Mouse (Mus musculus) midbrain, embryonic 14.5 days (tissue): Measurements from ENCODE around the gene Gm13290. TPM values are rescaled to one million over a fixed set of nuclear protein-coding genes. Genes with fewer than 3 reads are reported as not detected.
A peak's percentile ranks its signal among the peaks of the same experiment; 100 is the strongest.
"Not testable (repeated sequence)": the region's sequence is repeated elsewhere in the genome, so short reads cannot be mapped to it uniquely, and the experiment has no call there.

Experiments
- ATAC-seq: fragments of 200-750 bp; cut with Nextera tagmentation; 2 replicates; pipeline ENCODE4 v1.8.0; 2017; ENCODE audit warnings: moderate number of reproducible peaks, moderate library complexity; ENCODE audit not compliant: low FRiP score, low TSS enrichment
- DNase-seq: peaks from one replicate; pipeline ENCODE4 v3.0.0-alpha.2; 2015
- H3K27ac ChIP-seq: fragments of 300-500 bp; sonication (generic); replicated peaks from 2 replicates; pipeline ENCODE4 v1.5.1; 2014; ENCODE audit warnings: mild to moderate bottlenecking, low read depth, low read length, moderate library complexity
- H3K27me3 ChIP-seq: fragments of 300-500 bp; sonication (generic); 2 replicates; pipeline ENCODE4 v1.6.1; 2014; ENCODE audit warnings: low read length, control low read depth, mixed read lengths; ENCODE audit not compliant: control insufficient read depth, insufficient read depth
- H3K36me3 ChIP-seq: fragments of 300-500 bp; sonication (generic); 2 replicates; pipeline ENCODE4 v1.6.1; 2014; ENCODE audit warnings: low read length, control low read depth; ENCODE audit not compliant: control insufficient read depth, insufficient read depth
- H3K4me1 ChIP-seq: fragments of 300-500 bp; sonication (generic); 2 replicates; pipeline ENCODE4 v1.6.1; 2014; ENCODE audit warnings: mild to moderate bottlenecking, antibody characterized with exemption, low read length, control low read depth; ENCODE audit not compliant: control insufficient read depth, insufficient read depth
- H3K4me2 ChIP-seq: fragments of 300-500 bp; sonication (generic); 2 replicates; pipeline ENCODE4 v1.6.1; 2014; ENCODE audit warnings: mild to moderate bottlenecking, low read length, moderate library complexity
- H3K4me3 ChIP-seq: fragments of 300-500 bp; sonication (generic); replicated peaks from 2 replicates; pipeline ENCODE4 v1.5.1; 2014; ENCODE audit warnings: low read depth, low read length
- H3K9ac ChIP-seq: fragments of 300-500 bp; sonication (generic); replicated peaks from 2 replicates; pipeline ENCODE4 v1.6.1; 2014; ENCODE audit warnings: mild to moderate bottlenecking, low read length, moderate library complexity
- H3K9me3 ChIP-seq: fragments of 300-500 bp; sonication (generic); 2 replicates; pipeline ENCODE4 v1.6.1; 2016; ENCODE audit warnings: low read length, control low read depth, mixed read lengths; ENCODE audit not compliant: control insufficient read depth
- WGBS: fragments of 180-500 bp; shearing (Covaris S2); extraction: QIAGEN DNeasy Blood & Tissue Kit; methylation state at CpG from one replicate; pipeline ENCODE4 v1.1.7; 2014; 5-methylcytosine and 5-hydroxymethylcytosine counted together
- polyA plus RNA-seq: library from polyadenylated mRNA; unstranded; fragments of >200 nt; fragmentation: Nextera tagmentation; extraction: Ambion mirVana; gene quantifications from 2 replicates; pipeline ENCODE4 v1.2.1, GENCODE M21; 2014

The Gm13290 gene
- polyA plus RNA-seq, 1 experiment from 2014 or later: not detected

DNA sequence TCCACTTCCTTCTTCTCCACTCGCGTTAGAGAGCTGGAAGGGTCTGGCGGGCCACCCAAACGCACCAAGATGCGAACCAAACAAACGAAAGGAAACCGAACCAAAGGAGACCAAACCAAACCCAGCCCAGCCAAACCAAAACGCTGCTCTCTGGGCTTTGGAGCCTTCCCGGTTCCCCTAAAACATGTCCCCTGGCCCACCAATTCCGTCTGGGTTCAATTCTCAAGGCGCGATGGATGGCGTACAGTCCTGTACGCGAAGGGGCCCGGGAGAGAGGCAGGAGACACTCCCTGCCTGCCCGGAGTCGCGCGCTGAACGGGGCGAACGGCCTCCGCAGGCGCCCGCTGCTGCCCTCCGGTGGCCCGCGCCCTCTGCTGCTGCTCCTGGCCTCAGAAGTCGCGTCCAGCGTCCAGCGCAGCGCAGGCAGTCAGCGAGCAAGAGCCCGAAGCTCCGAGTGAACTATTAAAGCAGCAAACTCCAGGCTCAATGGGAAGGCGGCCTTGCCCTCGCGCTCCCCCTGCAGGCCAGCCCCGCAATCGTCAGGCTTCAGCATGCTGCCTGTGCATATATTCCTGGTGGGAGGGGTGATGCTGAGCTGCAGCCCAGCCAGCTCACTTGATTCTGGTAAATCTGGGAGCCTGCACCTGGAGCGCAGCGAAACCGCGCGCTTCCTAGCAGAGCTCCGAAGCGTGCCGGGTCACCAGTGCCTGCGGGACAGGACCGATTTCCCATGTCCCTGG, 20.5 kb downstream of the Gm13290 start, which contains the start of gene Gm13275:
Gene Gm13275 (plus strand): TSS at position 552 of the 740 bp plus-strand sequence.
- H3K27me3 ChIP-seq, H3K4me2 ChIP-seq, DNase-seq, H3K9ac ChIP-seq, ATAC-seq, H3K9me3 ChIP-seq, H3K4me1 ChIP-seq, H3K36me3 ChIP-seq, H3K27ac ChIP-seq, H3K4me3 ChIP-seq: not testable (repeated sequence)
- WGBS: 0% methylated on average over 10 of the region's 52 CpGs

DNA sequence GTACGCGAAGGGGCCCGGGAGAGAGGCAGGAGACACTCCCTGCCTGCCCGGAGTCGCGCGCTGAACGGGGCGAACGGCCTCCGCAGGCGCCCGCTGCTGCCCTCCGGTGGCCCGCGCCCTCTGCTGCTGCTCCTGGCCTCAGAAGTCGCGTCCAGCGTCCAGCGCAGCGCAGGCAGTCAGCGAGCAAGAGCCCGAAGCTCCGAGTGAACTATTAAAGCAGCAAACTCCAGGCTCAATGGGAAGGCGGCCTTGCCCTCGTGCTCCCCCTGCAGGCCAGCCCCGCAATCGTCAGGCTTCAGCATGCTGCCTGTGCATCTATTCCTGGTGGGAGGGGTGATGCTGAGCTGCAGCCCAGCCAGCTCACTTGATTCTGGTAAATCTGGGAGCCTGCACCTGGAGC, 23.5 kb downstream of the Gm13290 start, which contains the start of gene Gm13279:
Gene Gm13279 (plus strand): TSS at position 301 of the 400 bp plus-strand sequence.
- H3K36me3 ChIP-seq, H3K9me3 ChIP-seq, ATAC-seq, H3K9ac ChIP-seq, DNase-seq, H3K4me1 ChIP-seq, H3K4me2 ChIP-seq, H3K4me3 ChIP-seq, H3K27me3 ChIP-seq, H3K27ac ChIP-seq: not testable (repeated sequence)
- no CpG with 5 or more reads among the region's 28 CpGs for whole genome bisulfite sequencing

DNA sequence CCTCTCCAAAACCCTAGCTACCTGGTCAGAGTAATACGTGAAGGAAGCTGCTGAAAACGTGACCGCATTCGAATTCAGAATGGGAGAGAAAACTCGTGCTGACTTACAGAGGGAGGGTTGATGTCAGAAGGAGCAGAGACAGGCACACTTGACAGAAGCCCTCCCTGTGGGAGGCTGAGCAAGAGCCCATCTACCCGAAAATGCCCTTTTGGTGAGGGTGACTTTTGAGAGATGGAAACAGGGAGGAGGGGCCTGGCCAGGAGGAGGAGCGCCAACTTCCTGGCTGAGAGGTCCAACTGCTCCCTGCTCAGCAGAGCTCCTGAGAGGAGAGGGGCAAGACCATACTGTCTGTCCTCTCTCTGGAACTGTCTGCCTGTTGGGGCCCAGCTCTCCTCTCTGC, 25.7 kb downstream of the Gm13290 start, which contains the start of gene Gm13285:
Gene Gm13285 (plus strand): TSS at position 301 of the 400 bp plus-strand sequence.
- ATAC-seq, H3K9ac ChIP-seq, H3K36me3 ChIP-seq, H3K4me3 ChIP-seq, H3K27me3 ChIP-seq, H3K27ac ChIP-seq, H3K4me1 ChIP-seq, H3K9me3 ChIP-seq, DNase-seq, H3K4me2 ChIP-seq: not testable (repeated sequence)
- 14% methylated on average over 3 of the region's 7 CpGs for WGBS

DNA sequence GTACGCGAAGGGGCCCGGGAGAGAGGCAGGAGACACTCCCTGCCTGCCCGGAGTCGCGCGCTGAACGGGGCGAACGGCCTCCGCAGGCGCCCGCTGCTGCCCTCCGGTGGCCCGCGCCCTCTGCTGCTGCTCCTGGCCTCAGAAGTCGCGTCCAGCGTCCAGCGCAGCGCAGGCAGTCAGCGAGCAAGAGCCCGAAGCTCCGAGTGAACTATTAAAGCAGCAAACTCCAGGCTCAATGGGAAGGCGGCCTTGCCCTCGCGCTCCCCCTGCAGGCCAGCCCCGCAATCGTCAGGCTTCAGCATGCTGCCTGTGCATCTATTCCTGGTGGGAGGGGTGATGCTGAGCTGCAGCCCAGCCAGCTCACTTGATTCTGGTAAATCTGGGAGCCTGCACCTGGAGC, 29.3 kb downstream of the Gm13290 start, which contains the start of gene Gm13287:
Gene Gm13287 (plus strand): TSS at position 301 of the 400 bp plus-strand sequence.
- H3K36me3 ChIP-seq, H3K27me3 ChIP-seq, H3K27ac ChIP-seq, DNase-seq, H3K4me1 ChIP-seq, H3K4me3 ChIP-seq, ATAC-seq, H3K9me3 ChIP-seq, H3K4me2 ChIP-seq, H3K9ac ChIP-seq: not testable (repeated sequence)
- WGBS: no CpG with 5 or more reads among the region's 29 CpGs

DNA sequence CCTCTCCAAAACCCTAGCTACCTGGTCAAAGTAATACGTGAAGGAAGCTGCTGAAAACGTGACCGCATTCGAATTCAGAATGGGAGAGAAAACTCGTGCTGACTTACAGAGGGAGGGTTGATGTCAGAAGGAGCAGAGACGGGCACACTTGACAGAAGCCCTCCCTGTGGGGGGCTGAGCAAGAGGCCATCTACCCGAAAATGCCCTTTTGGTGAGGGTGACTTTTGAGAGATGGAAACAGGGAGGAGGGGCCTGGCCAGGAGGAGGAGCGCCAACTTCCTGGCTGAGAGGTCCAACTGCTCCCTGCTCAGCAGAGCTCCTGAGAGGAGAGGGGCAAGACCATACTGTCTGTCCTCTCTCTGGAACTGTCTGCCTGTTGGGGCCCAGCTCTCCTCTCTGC, 31.6 kb downstream of the Gm13290 start, which contains the start of gene Gm13288:
Gene Gm13288 (plus strand): TSS at position 301 of the 400 bp plus-strand sequence.
- DNase-seq, H3K9me3 ChIP-seq, H3K27me3 ChIP-seq, H3K9ac ChIP-seq, ATAC-seq, H3K4me1 ChIP-seq, H3K36me3 ChIP-seq, H3K27ac ChIP-seq: not testable (repeated sequence)
- WGBS: no CpG with 5 or more reads among the region's 8 CpGs
- 0 out of 2 replicates have a peak within 1 kb of the TSS, but pooled peaks have one; percentile 14 for H3K4me3 ChIP-seq
- peak within 1 kb of the TSS; percentile 38 for H3K4me2 ChIP-seq

DNA sequence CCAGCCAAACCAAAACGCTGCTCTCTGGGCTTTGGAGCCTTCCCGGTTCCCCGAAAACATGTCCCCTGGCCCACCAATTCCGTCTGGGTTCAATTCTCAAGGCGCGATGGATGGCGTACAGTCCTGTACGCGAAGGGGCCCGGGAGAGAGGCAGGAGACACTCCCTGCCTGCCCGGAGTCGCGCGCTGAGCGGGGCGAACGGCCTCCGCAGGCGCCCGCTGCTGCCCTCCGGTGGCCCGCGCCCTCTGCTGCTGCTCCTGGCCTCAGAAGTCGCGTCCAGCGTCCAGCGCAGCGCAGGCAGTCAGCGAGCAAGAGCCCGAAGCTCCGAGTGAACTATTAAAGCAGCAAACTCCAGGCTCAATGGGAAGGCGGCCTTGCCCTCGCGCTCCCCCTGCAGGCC, 32.1 kb downstream of the Gm13290 start:
- not testable (repeated sequence) for H3K36me3 ChIP-seq, H3K27ac ChIP-seq, H3K27me3 ChIP-seq, H3K9ac ChIP-seq, H3K9me3 ChIP-seq, DNase-seq, H3K4me1 ChIP-seq, ATAC-seq
- H3K4me2 ChIP-seq: peak overlapping the region; percentile 38
- 0% methylated on average over 3 of the region's 34 CpGs for WGBS
- H3K4me3 ChIP-seq: 0 out of 2 replicates have a peak overlapping the region, but pooled peaks have one; percentile 14

DNA sequence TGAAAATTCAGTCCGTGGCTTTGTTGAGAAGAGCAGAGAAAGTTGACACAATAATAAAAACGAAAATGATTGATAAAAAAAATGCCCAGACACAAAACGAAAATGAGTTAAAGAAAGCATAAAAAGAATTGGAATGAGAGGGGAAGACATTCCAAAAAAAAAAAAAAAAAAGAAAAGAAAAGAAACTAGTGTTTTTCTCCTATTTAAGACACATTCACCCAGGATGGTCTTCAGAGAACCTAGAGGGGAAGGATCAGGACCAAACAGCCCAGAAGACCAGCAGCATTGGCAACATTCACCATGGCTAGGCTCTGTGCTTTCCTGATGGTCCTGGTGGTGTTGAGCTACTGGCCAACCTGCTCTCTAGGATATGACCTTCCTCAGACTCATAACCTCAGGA, 42.3 kb downstream of the Gm13290 start, which contains the start of gene Ifna7:
Gene Ifna7 (plus strand): TSS at position 301 of the 400 bp plus-strand sequence.
- H3K27ac ChIP-seq: no peak within 1 kb of the TSS
- 66% methylated on average over 3 of the region's 3 CpGs for WGBS
- no peak within 1 kb of the TSS for H3K9ac ChIP-seq
- no peak within 1 kb of the TSS for H3K4me3 ChIP-seq
- no peak for DNase-seq
- no peaks in the 10 kb centered on the region for H3K9me3 ChIP-seq
- no peaks in the 10 kb centered on the region for H3K4me1 ChIP-seq
- no peak for ATAC-seq
- no peaks in the 10 kb centered on the region for H3K27me3 ChIP-seq
- H3K4me2 ChIP-seq: no peak within 1 kb of the TSS
- H3K36me3 ChIP-seq: no peaks in the 10 kb centered on the region

DNA sequence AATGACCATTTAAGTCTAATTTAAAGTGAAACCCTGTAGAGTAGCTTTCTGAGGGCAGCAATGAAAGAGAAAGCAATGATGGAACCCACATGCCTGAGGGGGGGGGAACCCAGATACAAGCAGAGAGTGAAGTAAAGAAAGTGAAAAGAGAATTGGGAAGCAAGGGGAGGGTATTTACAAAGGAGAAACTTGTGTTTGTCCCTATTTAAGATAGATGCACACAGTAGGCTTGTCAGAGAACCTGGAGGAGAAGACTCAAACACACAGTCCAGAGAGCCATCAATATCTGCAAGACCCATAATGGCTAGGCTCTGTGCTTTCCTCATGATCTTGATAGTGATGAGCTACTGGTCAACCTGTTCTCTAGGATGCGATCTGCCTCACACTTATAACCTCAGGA, 46.0 kb downstream of the Gm13290 start, which contains the start of gene Ifna11:
Gene Ifna11 (plus strand): TSS at position 301 of the 400 bp plus-strand sequence.
- ATAC-seq: no peak
- no peak within 1 kb of the TSS for H3K9ac ChIP-seq
- no peaks in the 10 kb centered on the region for H3K9me3 ChIP-seq
- H3K27me3 ChIP-seq: no peaks in the 10 kb centered on the region
- H3K27ac ChIP-seq: no peak within 1 kb of the TSS
- no peaks in the 10 kb centered on the region for H3K4me1 ChIP-seq
- no peak within 1 kb of the TSS for H3K4me2 ChIP-seq
- no peaks in the 10 kb centered on the region for H3K36me3 ChIP-seq
- no peak for DNase-seq
- WGBS: 97% methylated on average over 1 of the region's 1 CpGs
- H3K4me3 ChIP-seq: no peak within 1 kb of the TSS
